Mouse (Mus musculus) megakaryocyte, embryonic 14.5 days (primary cell): Measurements from ENCODE around the gene Gcgr. TPM values are rescaled to one million over a fixed set of nuclear protein-coding genes. Genes with fewer than 3 reads are reported as not detected.

Experiments used
- H3K27me3 ChIP-seq: replicated peaks from 2 replicates; pipeline ENCODE3; 2012; ENCODE audit warnings: inconsistent platforms
- H3K36me3 ChIP-seq: replicated peaks from 2 replicates; pipeline ENCODE3; 2012; ENCODE audit warnings: low read length, inconsistent platforms, mixed read lengths
- H3K4me1 ChIP-seq: 2 replicates; pipeline ENCODE4 v1.6.1; 2012; ENCODE audit warnings: inconsistent platforms
- H3K4me3 ChIP-seq: replicated peaks from 2 replicates; pipeline ENCODE3; 2012; ENCODE audit warnings: moderate library complexity, mild to moderate bottlenecking, inconsistent platforms
- H3K9me3 ChIP-seq: 2 replicates; pipeline ENCODE4 v1.6.1; 2012; ENCODE audit warnings: inconsistent platforms
- FLI1 ChIP-seq: IDR thresholded peaks from 2 replicates; pipeline ENCODE4 v1.6.1; 2012; ENCODE audit warnings: low read length, inconsistent platforms, mixed read lengths
- GATA1 ChIP-seq: IDR thresholded peaks from 3 replicates; pipeline ENCODE4 v1.6.1; 2012; ENCODE audit warnings: mixed read lengths, low read length, inconsistent platforms, borderline replicate concordance
- polyA plus RNA-seq: library from polyadenylated mRNA; stranded (reverse); fragments of >175 nt; gene quantifications from 2 replicates; pipeline ENCODE4 v1.2.3, GENCODE M21; 2012; ENCODE audit warnings: low replicate concordance; ENCODE audit not compliant: insufficient read depth

Gene Gcgr
- polyA plus RNA-seq, 1 experiment: not detected

GRCm38 (mm10) chr11:120574278-120574600 lies 43.7 kb downstream of the Gcgr start:
- Histone ChIP-seq H3K9me3 (no peaks in the 10 kb centered on the region), H3K36me3 (peaks cover 53% of the 10 kb centered on the region), H3K4me1 (peaks cover 77% of the 10 kb centered on the region), H3K27me3 (no peaks in the 10 kb centered on the region), H3K4me3 (peak overlapping the region; percentile 99)
- TF ChIP-seq GATA1: no peak
- TF ChIP-seq FLI1: no peak

GRCm38 (mm10) chr11:120575046-120575445 lies 44.5 kb downstream of the Gcgr start:
- H3K4me1 ChIP-seq: peaks cover 83% of the 10 kb centered on the region
- H3K9me3 ChIP-seq: no peaks in the 10 kb centered on the region
- H3K36me3 ChIP-seq: peaks cover 58% of the 10 kb centered on the region
- H3K27me3 ChIP-seq: no peaks in the 10 kb centered on the region
- TF ChIP-seq FLI1 (no peak), GATA1 (no peak)
- H3K4me3 ChIP-seq: peak overlapping the region; percentile 38

DNA sequence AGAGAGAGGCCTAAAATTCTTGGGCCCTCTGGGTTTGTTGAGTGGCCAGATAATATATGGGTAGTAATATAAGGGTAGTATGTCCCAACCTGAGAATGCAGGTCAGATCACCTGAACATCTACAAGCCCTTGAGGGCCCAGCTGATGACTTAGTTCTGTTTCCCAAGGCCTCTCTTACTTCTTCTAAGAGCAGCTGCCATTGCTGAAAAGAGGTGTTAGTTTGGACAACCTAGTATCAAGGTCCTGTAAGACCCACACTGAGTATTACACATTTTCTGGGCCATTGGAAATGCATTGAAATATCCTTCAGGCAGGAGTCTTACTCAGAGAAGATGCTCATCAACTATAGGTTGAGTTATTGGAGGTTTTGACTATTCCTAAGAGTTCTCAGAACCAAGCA lies 45.4 kb downstream of the Gcgr start:
- TF ChIP-seq FLI1 (no peak), GATA1 (no peak)
- Histone ChIP-seq H3K9me3 (no peaks in the 10 kb centered on the region), H3K4me1 (peaks cover 79% of the 10 kb centered on the region), H3K4me3 (no peak overlapping the region), H3K27me3 (no peaks in the 10 kb centered on the region), H3K36me3 (peaks cover 52% of the 10 kb centered on the region)

DNA sequence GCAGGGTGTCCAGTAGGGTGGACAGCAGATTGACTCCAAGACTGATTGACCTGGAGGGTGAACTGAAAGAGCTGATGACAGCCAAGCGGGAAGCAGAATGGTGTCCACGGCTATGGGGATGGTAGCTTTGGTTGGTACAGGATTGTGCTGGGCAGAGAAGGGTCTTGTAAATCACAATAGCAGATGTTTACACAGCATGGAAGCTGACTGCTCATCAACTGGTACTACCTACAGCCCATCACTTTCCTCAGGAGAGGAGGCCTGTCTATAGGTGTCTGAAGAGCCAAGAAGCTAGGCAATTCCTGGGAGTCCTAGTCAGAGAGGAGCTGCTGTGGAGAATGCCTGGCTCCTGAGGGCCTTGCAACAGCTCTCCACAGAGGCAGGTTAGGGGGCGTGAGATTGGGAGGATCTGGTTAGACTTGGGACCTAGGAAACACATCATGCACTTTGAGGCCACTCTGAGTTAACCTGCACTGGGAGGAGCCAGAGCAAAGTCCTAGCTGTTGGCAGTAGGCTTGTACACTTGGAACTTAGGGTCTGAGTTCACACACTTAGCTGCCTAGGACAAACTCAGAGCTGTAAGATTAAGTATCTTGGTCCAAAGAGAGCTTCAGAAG lies 46.0 kb downstream of the Gcgr start:
- Histone ChIP-seq H3K27me3 (no peaks in the 10 kb centered on the region), H3K36me3 (peaks cover 47% of the 10 kb centered on the region), H3K9me3 (no peaks in the 10 kb centered on the region), H3K4me1 (peaks cover 74% of the 10 kb centered on the region), H3K4me3 (peak overlapping the region; percentile 23)
- TF ChIP-seq GATA1 (no peak), FLI1 (no peak)

- H3K9me3 ChIP-seq: no peaks in the 10 kb centered on the region
- no peaks in the 10 kb centered on the region for H3K27me3 ChIP-seq
- no peak for TF ChIP-seq FLI1
- no peak for TF ChIP-seq GATA1
- H3K4me3 ChIP-seq: no peak overlapping the region
- peaks cover 46% of the 10 kb centered on the region for H3K36me3 ChIP-seq
- H3K4me1 ChIP-seq: peaks cover 74% of the 10 kb centered on the region
Measured at GRCm38 (mm10) chr11:120577211-120578023, 46.9 kb downstream of the Gcgr start.

DNA sequence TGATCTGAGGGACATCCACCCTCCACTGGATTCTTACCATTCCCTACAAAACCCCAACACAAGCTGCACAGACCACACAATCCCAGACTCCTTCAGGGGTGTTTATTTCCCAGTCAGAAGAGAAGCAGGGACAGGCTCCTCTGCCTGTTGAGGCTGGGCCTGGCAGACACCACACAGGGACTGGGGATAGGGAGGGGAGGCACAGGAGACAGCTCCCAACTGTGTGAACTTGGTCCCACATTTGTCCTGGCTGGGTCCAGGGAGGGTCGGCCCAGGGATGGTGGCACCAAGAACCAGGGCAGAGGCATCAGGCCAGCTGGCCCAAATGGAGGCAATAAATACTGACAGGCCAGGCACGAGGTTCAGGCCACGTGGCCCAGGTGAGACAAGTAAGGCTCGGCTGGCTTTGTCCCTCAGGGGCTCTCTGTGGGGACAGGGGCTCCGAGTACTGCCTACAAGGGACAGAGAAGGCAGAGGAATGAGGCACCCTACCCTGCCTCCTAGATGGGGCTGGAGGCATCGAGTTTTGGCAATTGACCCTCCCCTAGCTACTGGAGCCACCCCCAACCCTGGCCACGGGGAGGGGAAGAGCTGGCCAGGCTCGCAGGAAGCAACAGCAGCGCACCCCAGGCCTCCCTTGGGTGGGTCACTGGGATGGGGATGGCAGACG lies 47.7 kb downstream of the Gcgr start:
- TF ChIP-seq GATA1 (no peak), FLI1 (no peak)
- Histone ChIP-seq H3K4me3 (peak overlapping the region; percentile 71), H3K4me1 (peaks cover 78% of the 10 kb centered on the region), H3K27me3 (no peaks in the 10 kb centered on the region), H3K9me3 (no peaks in the 10 kb centered on the region), H3K36me3 (peaks cover 46% of the 10 kb centered on the region)

- H3K36me3 ChIP-seq: peaks cover 47% of the 10 kb centered on the region
- no peak for TF ChIP-seq FLI1
- no peak for TF ChIP-seq GATA1
- no peaks in the 10 kb centered on the region for H3K27me3 ChIP-seq
- H3K9me3 ChIP-seq: no peaks in the 10 kb centered on the region
- peak overlapping the region; percentile 98 for H3K4me3 ChIP-seq
- H3K4me1 ChIP-seq: peaks cover 78% of the 10 kb centered on the region
Measured at GRCm38 (mm10) chr11:120578694-120579243, 48.3 kb downstream of the Gcgr start.

DNA sequence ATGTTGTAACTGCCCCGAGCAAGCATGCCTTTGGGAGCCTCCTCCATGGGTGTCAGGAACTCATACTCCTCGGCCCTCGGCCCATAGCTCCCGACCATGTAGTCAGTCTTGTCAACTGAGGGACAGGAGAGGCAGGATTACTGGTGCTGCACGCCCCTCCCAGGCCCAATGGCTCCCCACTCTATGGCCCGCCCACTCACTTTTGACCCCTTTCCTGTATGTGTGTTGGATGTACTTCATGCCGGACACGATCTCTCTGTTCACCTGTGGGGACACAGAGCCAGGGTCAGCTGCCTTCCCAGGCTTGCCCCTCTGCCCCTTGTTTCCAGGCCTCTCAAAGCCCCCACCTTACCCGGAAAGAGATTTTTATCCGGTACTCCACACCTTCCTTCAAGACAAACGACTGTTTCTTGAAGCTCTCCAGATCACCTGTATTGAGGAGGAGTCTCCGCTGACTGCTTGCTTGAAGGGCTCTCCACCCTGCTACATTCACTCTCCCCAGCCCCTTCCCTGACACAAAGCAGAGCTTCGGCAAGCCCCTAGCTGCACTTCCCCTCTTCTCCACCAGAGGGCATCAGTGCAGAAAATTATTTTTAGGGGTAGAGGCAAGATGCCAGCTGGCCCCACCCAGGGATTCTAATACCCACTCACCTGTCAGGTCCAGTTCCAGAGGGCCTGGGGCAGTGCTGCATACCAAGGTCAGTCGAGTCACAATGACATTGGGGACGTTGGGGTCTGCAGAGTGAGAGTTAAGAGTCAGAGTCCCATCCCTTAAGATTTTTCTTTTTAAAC lies 49.0 kb downstream of the Gcgr start:
- Histone ChIP-seq H3K36me3 (peaks cover 51% of the 10 kb centered on the region), H3K9me3 (no peaks in the 10 kb centered on the region), H3K4me1 (peaks cover 73% of the 10 kb centered on the region), H3K27me3 (no peaks in the 10 kb centered on the region), H3K4me3 (peak overlapping the region; percentile 98)
- TF ChIP-seq FLI1 (no peak), GATA1 (no peak)

DNA sequence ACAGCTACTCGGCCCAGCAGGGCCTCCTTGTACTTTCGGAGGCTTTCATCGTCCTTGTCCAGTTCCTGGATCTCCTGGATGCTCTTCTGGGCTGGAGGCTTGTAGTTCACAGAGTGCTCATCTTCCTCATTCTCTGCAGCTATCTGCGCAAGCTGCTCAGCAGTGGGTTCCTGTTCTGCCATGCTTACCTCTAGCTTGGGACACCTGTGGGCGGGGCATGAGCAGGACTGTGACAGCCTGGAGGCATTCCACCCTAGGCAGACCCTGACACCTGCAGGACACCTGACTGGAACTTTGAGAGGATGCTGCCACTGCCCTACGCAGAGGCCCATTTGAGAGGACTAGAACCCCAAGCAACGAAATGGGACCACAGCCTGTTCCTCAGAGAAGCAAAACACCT lies 49.7 kb downstream of the Gcgr start:
- Histone ChIP-seq H3K9me3 (no peaks in the 10 kb centered on the region), H3K27me3 (no peaks in the 10 kb centered on the region), H3K4me1 (peaks cover 66% of the 10 kb centered on the region), H3K36me3 (peaks cover 54% of the 10 kb centered on the region), H3K4me3 (peak overlapping the region; percentile 98)
- no peak for TF ChIP-seq FLI1
- TF ChIP-seq GATA1: no peak
